Mouse (Mus musculus) gastrocnemius, postnatal 25 days (tissue): ENCODE results near the gene Ttc37. TPM values are rescaled to one million over a fixed set of nuclear protein-coding genes. Genes with fewer than 3 reads are reported as not detected.

ENCODE experiments used
- DNase-seq: peaks from one replicate; pipeline ENCODE4 v3.0.0; 2022
- total RNA-seq, 2 experiments: library from RNA; stranded (reverse); gene quantifications; 1 replicate in 1 of 2; 2 replicates in 1 of 2; pipeline ENCODE4 v1.2.3; 2021

Gene Ttc37
- total RNA-seq, 2 experiments from 2014 or later, result 13.3 to 13.4 TPM

DNA sequence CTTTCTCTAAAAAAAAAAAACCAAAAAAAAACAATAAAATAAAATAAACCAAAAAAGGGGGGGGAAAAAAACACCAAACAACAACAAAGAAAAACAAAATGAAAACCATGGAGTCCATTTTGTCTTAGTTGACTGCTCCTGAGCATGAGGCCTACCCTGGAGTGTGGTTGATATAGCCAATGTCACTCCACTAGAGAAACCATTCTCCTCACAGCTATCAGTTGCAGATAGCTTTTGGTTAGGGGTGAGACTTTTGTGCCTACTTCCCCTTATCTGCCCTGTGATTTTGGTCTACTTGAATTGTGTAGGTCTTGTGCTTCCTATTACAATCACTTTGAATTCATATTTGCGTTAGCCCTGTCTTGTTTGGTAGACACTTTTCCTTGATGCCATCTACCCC is 59.0 kb downstream of the Ttc37 start:
- no peak for DNase-seq

DNA sequence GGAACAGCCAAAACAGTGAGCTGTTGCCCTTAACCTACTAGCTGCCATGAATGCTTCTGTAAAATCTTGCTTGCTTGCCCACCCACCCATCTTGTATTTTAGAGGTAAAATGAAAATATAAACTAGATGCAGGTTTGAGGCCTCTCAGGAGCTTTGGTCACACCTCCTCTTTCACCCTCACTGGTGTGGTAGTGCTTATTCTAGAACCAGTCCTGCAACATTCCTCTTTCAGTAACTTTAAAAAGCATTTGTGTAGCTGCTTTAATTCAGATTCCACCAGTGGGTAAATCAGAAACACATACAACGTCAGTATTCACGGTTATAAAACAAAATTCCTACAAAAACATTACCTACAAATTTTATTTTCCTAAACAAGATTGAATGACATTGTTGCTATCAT is 62.1 kb downstream of the Ttc37 start:
- DNase-seq, result no peak

DNA sequence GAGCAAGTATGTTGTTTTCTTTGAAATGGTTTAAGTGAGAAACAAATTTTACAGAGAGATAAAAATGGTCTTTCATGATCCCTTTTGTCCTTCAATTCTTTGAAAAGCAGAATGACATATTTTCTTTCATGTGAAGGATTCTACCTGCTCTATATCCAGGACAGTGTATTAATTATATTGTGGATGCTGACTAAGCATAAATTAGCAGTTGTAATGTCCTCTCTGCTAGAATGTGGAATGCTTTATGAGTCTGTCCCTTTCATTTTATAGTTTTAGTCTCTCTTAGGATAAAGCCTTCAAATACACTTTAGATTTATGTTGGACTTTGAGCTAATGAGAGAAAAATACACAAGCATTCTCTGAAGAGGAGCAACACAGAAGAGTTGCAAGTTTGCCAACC is 75.8 kb downstream of the Ttc37 start:
- no peak for DNase-seq

DNA sequence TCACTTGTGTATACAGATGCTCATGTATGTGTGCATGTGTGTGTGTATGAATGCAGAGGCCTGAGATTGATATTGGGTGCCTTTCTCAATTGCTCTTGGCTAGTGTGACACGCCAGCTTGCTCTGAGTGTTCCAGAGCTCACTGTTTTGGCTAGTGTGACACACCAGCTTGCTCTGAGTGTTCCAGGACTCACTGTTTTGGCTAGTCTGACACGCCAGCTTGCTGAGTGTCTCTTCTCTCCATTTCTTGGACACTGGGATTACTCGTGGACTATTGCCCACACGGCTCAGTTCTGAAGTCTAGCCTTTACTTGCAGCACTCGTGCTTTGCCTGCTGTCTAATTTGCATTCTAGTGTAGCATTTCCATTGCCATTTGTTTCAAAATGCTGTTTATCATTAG is 80.2 kb downstream of the Ttc37 start:
- no peak for DNase-seq

DNA sequence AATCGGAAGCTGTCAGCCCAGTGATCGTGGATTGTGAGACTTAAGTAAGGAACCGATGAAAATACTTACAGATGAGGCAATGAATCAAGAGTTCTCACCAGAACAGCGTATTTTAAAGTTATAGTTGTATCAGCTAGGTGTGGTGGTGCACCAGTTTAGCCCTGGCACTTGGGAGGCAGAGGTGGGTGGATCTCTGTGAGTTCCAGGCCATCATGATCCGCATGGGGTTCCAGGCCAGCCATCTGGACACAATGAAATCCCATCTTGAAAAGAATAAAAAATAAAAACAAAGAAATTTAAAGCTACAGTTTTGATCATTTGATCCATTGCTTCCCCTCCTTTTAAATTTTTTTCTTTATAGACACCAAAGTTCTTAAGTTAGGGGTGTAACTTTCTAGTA is 89.1 kb downstream of the Ttc37 start:
- no peak for DNase-seq

DNA sequence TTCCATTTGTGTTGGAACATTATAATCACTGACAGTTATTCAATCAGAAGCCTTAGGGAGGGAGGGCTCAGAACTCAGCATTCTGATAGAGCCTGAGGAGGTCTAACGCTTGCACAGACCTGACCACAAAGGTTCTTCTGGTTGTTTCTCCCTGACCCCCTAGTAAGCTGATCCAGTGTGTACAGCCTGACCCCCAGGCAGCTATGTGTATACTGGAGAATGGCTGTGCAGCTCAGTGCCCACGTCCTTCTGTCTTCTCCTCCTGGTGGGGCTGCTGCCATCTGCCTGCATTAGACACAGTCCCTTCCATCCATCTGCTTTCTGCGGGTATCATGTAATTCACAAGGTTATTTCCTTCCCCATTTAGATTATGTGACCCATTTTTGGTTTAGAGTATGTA is 90.7 kb downstream of the Ttc37 start:
- no peak for DNase-seq

DNA sequence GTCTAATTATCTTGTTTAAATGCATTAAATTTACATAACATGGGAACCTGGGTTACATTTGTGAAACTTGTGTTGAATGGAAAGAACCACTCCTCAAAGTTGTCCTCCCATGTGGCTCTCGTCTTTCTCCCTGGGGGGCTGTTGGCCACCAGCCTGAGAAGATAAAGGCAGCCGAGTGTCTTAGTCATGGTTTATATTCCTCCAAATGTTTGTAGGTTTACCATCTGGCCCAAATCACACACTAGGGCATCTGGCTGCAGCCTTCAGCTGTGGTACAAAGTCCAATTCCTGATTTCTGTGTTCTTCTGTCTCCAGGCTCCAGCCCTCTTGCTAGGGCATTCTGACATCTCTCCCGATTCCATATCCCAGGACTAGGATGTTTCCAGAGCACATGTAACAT is 91.7 kb downstream of the Ttc37 start:
- DNase-seq, result no peak

DNA sequence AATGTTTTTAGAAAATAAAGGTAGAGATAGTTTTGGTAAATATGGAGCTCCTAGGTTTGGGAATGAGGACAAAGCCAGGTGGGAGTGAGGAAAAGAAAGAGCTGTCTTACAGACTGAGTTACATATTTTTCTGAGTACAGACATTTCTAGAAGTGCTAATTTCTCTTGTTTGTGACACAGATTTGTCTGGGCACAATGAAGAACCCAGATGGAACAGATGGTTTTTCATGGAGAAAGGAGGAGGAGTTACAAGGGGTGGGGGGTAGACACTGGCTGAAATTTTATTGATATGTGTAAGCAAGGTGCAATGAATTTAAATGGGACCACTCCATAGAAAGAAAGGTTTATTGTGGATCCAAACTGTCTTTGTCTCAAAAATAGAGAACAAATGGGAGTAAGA is 96.4 kb downstream of the Ttc37 start:
- no peak for DNase-seq

DNA sequence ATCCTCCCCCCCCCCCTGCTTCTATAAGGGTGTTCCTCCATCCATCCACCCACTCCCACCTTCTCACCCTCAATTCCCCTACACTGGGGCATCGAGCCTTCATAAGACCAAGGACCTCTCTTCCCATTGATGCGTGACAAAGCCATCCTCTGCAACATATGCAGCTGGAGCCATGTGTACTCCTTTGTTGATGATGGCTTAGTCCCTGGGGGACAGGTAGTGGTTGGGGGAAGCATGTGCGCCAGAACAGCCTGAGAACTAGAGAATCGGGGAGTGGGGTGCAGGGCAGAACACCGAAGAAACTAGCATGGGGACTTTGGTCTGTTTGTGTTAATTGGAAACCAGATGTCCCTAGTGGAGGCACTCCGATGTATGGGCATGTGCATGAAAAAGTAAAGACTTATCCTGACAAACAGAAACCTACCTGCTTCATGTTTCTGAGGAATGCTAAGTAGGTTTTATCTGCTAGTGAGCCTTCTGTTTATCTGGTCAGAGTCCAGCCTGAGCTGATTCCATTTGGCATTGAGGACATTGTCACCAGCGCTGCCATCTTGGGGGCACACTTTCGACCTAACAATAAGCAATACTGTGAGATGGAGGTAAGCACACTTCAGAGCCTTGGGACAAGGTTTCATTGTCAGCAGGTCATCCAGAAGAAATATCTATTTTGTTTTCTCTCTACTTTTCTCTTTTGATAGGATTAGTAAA is 97.1 kb downstream of the Ttc37 start:
- no peak for DNase-seq

DNA sequence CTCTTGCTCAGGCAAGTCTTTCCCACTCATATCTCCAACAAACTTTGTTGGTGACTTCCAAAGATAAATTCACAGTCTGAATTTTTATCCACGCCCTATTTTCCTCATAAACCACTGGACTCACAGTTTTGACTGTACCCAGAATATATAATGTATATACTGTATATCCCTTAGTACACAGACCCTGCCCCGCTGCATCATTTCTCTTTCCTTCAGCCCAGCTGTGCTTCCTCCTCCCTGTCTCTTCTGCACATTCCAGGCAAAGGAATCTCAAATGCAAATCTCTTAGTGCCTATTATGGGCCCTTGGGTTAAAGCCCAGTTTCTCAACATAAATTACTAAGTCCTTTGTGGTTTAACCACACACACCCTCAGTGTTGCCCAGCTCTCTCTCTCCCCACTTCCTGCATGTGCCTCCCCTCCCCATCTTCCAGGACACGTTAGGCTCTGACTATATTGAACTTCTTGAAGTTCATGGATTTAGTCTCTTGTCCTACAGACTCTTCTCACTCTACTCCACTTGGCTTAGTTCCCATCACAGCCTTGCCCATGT is 98.8 kb downstream of the Ttc37 start:
- no peak for DNase-seq

DNA sequence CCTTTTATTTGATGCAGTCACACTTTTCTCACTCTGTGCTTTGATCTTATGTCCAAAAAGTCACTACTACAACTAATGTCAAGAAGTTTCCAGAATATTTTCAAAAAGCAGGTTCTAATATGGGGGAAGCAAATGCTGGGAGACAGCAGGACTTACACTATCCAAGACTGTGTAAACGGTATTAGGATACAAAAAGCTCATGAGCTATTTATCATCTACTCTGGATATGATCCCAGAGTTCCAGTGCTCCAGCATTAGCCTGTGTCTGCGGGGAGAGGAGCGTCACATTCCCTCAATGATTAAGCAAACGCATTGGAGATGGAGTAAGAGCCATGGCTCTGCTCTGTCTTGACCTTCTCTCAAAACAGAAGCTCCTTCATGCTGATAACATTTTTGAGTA is 101.4 kb downstream of the Ttc37 start:
- DNase-seq, result no peak

DNA sequence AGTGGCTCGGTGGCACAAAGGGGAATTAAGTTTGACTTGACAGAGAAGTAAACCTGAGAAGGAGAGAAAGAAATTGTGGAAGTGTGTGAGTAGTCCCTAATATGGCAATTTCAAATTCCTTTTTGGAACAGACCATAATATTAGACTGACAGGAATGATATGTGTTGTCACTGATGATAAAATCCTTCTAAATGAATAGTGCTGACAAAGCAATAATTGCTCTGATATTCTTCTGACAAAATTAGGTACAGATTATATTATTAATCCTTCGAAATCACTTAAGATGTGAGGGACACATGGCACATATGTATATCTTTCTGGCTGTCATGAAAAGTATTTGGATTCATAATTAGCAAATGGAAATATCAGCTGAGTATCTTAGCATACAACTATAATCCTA is 116.4 kb downstream of the Ttc37 start:
- no peak for DNase-seq

DNA sequence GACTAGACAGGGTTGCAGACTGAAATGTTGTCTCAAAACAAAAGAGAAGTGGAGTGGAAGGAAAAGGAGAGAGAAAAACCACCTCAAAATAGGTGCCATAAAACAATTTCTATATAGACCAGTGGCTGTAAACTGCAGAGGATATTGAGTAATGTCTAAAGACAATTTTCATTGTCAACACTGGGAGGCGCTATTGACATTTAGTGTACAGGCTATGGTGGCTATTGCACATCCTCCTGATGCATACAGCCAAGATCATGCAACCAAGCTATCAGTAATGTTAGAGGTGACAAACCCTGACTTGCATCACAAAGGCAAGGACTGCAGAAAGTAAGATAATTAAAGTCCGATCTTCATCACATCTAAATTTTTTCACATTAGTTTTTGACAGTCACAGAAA is 116.9 kb downstream of the Ttc37 start:
- no peak for DNase-seq

Other genes starting within 250 kb of the Ttc37 start
- gene Rhobtb3, start 154.8 kb upstream of the Ttc37 start, total RNA-seq, result 10 to 100 TPM; 11.6 to 15.8 TPM
- not detected for gene Spata9, start 131.6 kb upstream of the Ttc37 start, total RNA-seq
- gene Rfesd, start 80.0 kb upstream of the Ttc37 start, total RNA-seq, result 10 to 100 TPM; 17.8 to 21.3 TPM
- not detected for gene Gpr150, start 41.7 kb upstream of the Ttc37 start, total RNA-seq
- gene Arsk, start 74 bp upstream of the Ttc37 start, total RNA-seq, result 1 to 10 TPM; 2.7 TPM
- gene Fam81b, start 206.3 kb downstream of the Ttc37 start, total RNA-seq, result not detected